Mouse (Mus musculus) myocyte (in vitro differentiated cells): Measurements from ENCODE around the gene Tbc1d16.

ENCODE experiments used
- E2F4 ChIP-seq: IDR thresholded peaks from one replicate; pipeline ENCODE4 v1.6.1; 2011; ENCODE audit warnings: mild to moderate bottlenecking, control low read depth, moderate library complexity; ENCODE audit not compliant: insufficient read depth
- MAX ChIP-seq: IDR thresholded peaks from one replicate; pipeline ENCODE4 v1.6.1; 2011; ENCODE audit warnings: low read depth, mild to moderate bottlenecking, control low read depth
- MYOG ChIP-seq, 3 experiments: IDR thresholded peaks; one replicate each; pipeline ENCODE4 v1.6.1; 2011; ENCODE audit warnings: control low read depth in 2 of 3, low read depth in 2 of 3, mild to moderate bottlenecking in 2 of 3; ENCODE audit not compliant: insufficient read length in 2 of 3, control insufficient read depth in 1 of 3, insufficient read depth in 1 of 3
- POLR2A ChIP-seq: IDR thresholded peaks from one replicate; pipeline ENCODE4 v1.6.1; 2011; ENCODE audit warnings: low read depth, mild to moderate bottlenecking, control low read depth, moderate library complexity; ENCODE audit not compliant: insufficient read length
- POLR2AphosphoS2 ChIP-seq: IDR thresholded peaks from one replicate; pipeline ENCODE4 v1.6.1; 2011; ENCODE audit warnings: low read depth, control low read depth; ENCODE audit not compliant: insufficient read length
- REST ChIP-seq: IDR thresholded peaks from one replicate; pipeline ENCODE4 v1.6.1; 2011; ENCODE audit warnings: mild to moderate bottlenecking, control low read depth, moderate library complexity; ENCODE audit not compliant: insufficient read depth, insufficient read length
- TCF12 ChIP-seq: IDR thresholded peaks from one replicate; pipeline ENCODE4 v1.6.1; 2011; ENCODE audit warnings: mild to moderate bottlenecking, control low read depth; ENCODE audit not compliant: poor library complexity, insufficient read depth, severe bottlenecking
- TCF3 ChIP-seq: IDR thresholded peaks from one replicate; pipeline ENCODE4 v1.6.1; 2011; ENCODE audit warnings: low read depth, control low read depth; ENCODE audit not compliant: insufficient read length
- USF1 ChIP-seq: IDR thresholded peaks from one replicate; pipeline ENCODE4 v1.6.1; 2011; ENCODE audit warnings: low read depth, mild to moderate bottlenecking, control low read depth, moderate library complexity

- no peak for TF ChIP-seq E2F4
- no peak for TF ChIP-seq TCF3
- TF ChIP-seq POLR2A = no peak
- no peak for TF ChIP-seq MYOG (IDR thresholded peaks at IDR 0.05; ENCODE audit: control insufficient read depth in 1 of 3, insufficient read depth in 1 of 3, insufficient read length in 2 of 3, low read depth in 2 of 3)
- TF ChIP-seq MAX = no peak
- TF ChIP-seq POLR2AphosphoS2 = no peak
- TF ChIP-seq REST = no peak
- TF ChIP-seq USF1 = no peak
- no peak for TF ChIP-seq TCF12
Measured at GRCm38 (mm10) chr11:119160050-119160449, 68.2 kb downstream of the Tbc1d16 start.
